Mouse (Mus musculus) thymus, adult 2 months (tissue): ENCODE results near the gene Efcab9. TPM values are rescaled to one million over a fixed set of nuclear protein-coding genes. Genes with fewer than 3 reads are reported as not detected.
"Not testable (repeated sequence)": the region's sequence is repeated elsewhere in the genome, so short reads cannot be mapped to it uniquely, and the experiment has no call there.

Experiments
- DNase-seq: peaks from one replicate; pipeline ENCODE4 v3.0.0; 2021
- H3K27ac ChIP-seq: fragments of 200-500 bp; 2 replicates; pipeline ENCODE4 v1.5.1; 2012; ENCODE audit warnings: low read length, control low read depth; ENCODE audit not compliant: control insufficient read depth, insufficient read depth
- H3K27me3 ChIP-seq: fragments of 200-500 bp; 2 replicates; pipeline ENCODE4 v1.6.1; 2012; ENCODE audit warnings: mild to moderate bottlenecking, low read length, moderate library complexity, mixed read lengths; ENCODE audit not compliant: control insufficient read depth, insufficient read depth
- H3K36me3 ChIP-seq: fragments of 200-500 bp; 2 replicates; pipeline ENCODE4 v1.6.1; 2012; ENCODE audit warnings: mild to moderate bottlenecking, low read length, moderate library complexity; ENCODE audit not compliant: control insufficient read depth, insufficient read depth
- H3K4me1 ChIP-seq: fragments of 200-500 bp; replicated peaks from 2 replicates; pipeline ENCODE4 v1.6.1; 2012; ENCODE audit warnings: low read length; ENCODE audit not compliant: control insufficient read depth, insufficient read depth
- H3K4me3 ChIP-seq: fragments of 200-500 bp; 2 replicates; pipeline ENCODE4 v1.5.1; 2012; ENCODE audit warnings: mild to moderate bottlenecking, low read length, control low read depth, moderate library complexity; ENCODE audit not compliant: control insufficient read depth, insufficient read depth
- CTCF ChIP-seq: fragments of 200-500 bp; IDR thresholded peaks from 2 replicates; pipeline ENCODE4 v1.5.1; 2012; ENCODE audit warnings: mild to moderate bottlenecking, control low read depth, low read length, moderate library complexity, borderline replicate concordance; ENCODE audit not compliant: control insufficient read depth, poor library complexity, insufficient read depth; ENCODE audit errors: extremely low read depth
- POLR2A ChIP-seq: fragments of 200-500 bp; IDR thresholded peaks from 2 replicates; pipeline ENCODE4 v1.6.1; 2012; ENCODE audit warnings: mild to moderate bottlenecking, low read length, control low read depth, moderate library complexity; ENCODE audit not compliant: control insufficient read depth, poor library complexity, insufficient read depth; ENCODE audit errors: extremely low read depth
- WGBS: fragments of 180-500 bp; shearing (Covaris S2); methylation state at CpG from one replicate; pipeline ENCODE4 v1.1.7; 2018; 5-methylcytosine and 5-hydroxymethylcytosine counted together
- polyA plus RNA-seq: library from polyadenylated mRNA; depleted of rRNA; stranded (reverse); fragments of >200 nt; gene quantifications from 2 replicates; pipeline ENCODE4 v1.2.3, GENCODE M21; 2012

Efcab9 gene
- polyA plus RNA-seq, 1 experiment = 0.71 TPM

- Histone ChIP-seq H3K4me3 (no peak overlapping the region), H3K36me3 (no peaks in the 10 kb centered on the region), H3K27ac (no peak overlapping the region), H3K27me3 (no peaks in the 10 kb centered on the region), H3K4me1 (no peaks in the 10 kb centered on the region)
- no peak for TF ChIP-seq CTCF
- TF ChIP-seq POLR2A = no peak
- WGBS = 96% methylated on average over 12 of the region's 12 CpGs
- DNase-seq = no peak
Measured at GRCm38 (mm10) chr11:32516091-32516490, 15.8 kb downstream of the Efcab9 start.

- not testable (repeated sequence) for H3K36me3 ChIP-seq, H3K4me1 ChIP-seq, H3K4me3 ChIP-seq, DNase-seq, H3K27ac ChIP-seq, H3K27me3 ChIP-seq
- WGBS = 99% methylated on average over 4 of the region's 5 CpGs
Measured at GRCm38 (mm10) chr11:32514853-32515252, 17.0 kb downstream of the Efcab9 start.

- H3K4me3 ChIP-seq = no peak overlapping the region
- 90% methylated on average over 1 of the region's 1 CpGs for WGBS
Measured at GRCm38 (mm10) chr11:32510930-32511329, 21.0 kb downstream of the Efcab9 start.

DNA sequence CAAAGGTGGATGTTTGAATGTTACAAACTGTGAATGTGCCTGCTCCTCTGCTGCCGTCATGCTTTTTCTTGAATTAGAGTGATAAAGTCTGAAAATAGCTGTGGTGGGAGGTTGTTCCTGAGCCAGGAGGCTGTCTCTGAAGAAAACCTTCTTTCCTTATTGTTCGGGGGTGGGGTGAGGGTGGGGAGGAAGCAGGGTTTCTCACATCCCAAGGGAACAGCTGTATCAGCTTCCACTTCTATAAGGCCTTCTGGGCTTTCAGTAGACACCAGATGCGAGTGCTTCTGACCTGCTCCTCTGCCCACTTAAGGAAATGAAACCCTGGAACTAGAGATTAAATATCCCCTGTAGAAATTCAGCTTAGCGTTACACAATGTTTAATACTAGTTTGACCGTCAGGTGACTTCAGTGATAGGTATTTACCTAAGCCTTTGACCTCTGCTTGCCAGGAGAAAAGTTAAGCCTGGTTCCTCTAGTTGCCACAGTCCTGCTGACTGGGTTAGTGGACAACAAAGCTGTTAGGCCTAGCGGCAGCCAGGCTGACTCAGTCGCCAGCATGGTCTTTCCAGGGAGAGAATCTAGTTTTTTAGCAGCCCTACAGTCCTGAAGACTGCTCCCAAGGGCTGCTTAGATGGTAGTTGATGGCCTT, 26.7 kb downstream of the Efcab9 start:
- no peaks in the 10 kb centered on the region for H3K4me1 ChIP-seq
- 86% methylated on average over 7 of the region's 7 CpGs for WGBS
- no peak for DNase-seq
- H3K36me3 ChIP-seq = no peaks in the 10 kb centered on the region
- no peaks in the 10 kb centered on the region for H3K27me3 ChIP-seq
- H3K4me3 ChIP-seq = no peak overlapping the region
- no peak overlapping the region for H3K27ac ChIP-seq
- no peak for TF ChIP-seq POLR2A
- TF ChIP-seq CTCF = no peak

More at GRCm38 (mm10) chr11:32510930-32511329, 21.0 kb downstream of the Efcab9 start:
- DNase-seq = no peak
- Histone ChIP-seq H3K36me3 (no peaks in the 10 kb centered on the region), H3K4me1 (no peaks in the 10 kb centered on the region), H3K27ac (no peak overlapping the region), H3K27me3 (no peaks in the 10 kb centered on the region)
- TF ChIP-seq POLR2A (no peak), CTCF (no peak)

- Histone ChIP-seq H3K4me1 (no peaks in the 10 kb centered on the region), H3K27me3 (no peaks in the 10 kb centered on the region), H3K4me3 (no peak overlapping the region), H3K27ac (no peak overlapping the region), H3K36me3 (no peaks in the 10 kb centered on the region)
- DNase-seq = no peak
- TF ChIP-seq POLR2A (no peak), CTCF (no peak)
- 100% methylated on average over 2 of the region's 2 CpGs for WGBS
Measured at GRCm38 (mm10) chr11:32503711-32504110, 28.2 kb downstream of the Efcab9 start.

DNA sequence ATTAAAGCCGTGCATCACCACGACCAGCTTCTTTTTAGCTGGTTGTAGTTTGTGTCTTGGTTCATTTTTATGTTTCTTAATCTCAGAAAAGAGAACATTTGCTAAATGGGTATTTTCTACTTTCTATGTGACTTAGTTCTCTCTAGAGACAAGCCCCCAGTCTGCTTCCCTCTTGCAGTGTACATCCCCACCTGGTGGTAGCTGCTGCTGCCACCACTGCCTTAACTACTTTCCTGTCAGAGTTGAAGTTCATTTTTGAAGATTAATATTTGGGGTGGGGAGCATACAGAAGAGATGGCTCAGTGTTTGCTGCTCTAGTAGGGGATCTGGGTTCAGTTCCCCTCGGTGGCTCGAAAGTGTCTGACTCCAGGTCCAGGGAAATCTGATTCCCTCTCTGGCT, 31.9 kb downstream of the Efcab9 start:
- TF ChIP-seq POLR2A = no peak
- no peak for TF ChIP-seq CTCF
- Histone ChIP-seq H3K4me1 (no peaks in the 10 kb centered on the region), H3K27me3 (no peaks in the 10 kb centered on the region), H3K36me3 (no peaks in the 10 kb centered on the region), H3K4me3 (no peak overlapping the region), H3K27ac (no peak overlapping the region)
- 95% methylated on average over 4 of the region's 4 CpGs for WGBS
- DNase-seq = no peak

DNA sequence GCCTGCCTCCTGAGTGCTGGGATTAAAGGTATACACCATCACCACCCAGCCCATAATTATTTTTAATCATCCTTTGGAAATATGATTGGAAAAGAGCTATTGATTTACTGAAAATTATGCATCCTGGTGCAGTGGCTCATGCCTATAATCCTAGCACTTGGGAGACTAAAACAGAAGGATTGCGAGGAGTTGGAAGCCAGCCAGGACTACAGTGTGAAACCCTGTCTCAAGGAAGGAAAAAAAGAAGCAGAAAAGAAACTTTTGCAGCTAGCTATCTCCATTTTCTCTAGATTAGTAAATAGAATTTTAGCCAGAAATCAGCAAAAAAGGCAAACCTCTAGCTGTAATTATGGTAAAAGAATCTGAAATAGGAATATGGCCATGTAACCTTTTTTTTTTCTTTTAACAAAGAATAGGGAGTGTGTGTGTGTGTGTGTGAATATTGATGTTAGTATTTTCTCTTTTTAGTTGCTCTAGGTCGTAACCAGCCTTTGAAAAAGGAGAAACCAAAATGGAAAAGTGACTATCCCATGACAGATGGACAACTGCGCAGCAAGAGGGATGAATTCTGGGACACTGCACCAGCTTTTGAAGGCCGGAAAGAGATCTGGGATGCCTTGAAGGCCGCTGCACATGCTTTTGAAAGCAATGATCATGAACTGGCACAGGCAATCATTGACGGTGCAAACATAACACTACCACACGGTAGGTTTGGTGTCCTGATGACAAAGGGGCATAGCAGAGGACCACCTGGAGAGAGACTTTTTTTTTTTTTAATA, 32.9 kb downstream of the Efcab9 start:
- Histone ChIP-seq H3K4me3 (no peak overlapping the region), H3K27me3 (no peaks in the 10 kb centered on the region), H3K36me3 (no peaks in the 10 kb centered on the region), H3K4me1 (no peaks in the 10 kb centered on the region), H3K27ac (no peak overlapping the region)
- WGBS = 94% methylated on average over 7 of the region's 7 CpGs
- no peak for DNase-seq
- TF ChIP-seq POLR2A (no peak), CTCF (no peak)
